Mouse (Mus musculus) MEL (cell line): ENCODE measurements around the gene Ttc3. TPM values are rescaled to one million over a fixed set of nuclear protein-coding genes. Genes with fewer than 3 reads are reported as not detected.

Source experiments
- DNase-seq: peaks from one replicate; pipeline ENCODE4 v3.0.0; 2011; ENCODE audit warnings: low read depth, low spot score
- H3K27ac ChIP-seq: 2 replicates; pipeline ENCODE4 v1.5.1; 2012; ENCODE audit warnings: low read depth, mild to moderate bottlenecking, control low read depth, low read length, moderate library complexity; ENCODE audit not compliant: control insufficient read depth
- H3K27me3 ChIP-seq, 2 experiments: fragments of 150-350 bp in 1 of 2; sonication (generic) in 1 of 2; 2 replicates each; pipeline ENCODE4 v1.6.1; 2012; ENCODE audit warnings: low read length in 2 of 2, mild to moderate bottlenecking in 2 of 2, improper control_type of control experiment in 1 of 2, moderate library complexity in 1 of 2; ENCODE audit not compliant: insufficient read depth in 2 of 2, control insufficient read depth in 1 of 2
- H3K36me3 ChIP-seq, 2 experiments: 2 replicates each; pipeline ENCODE4 v1.6.1; 2012 to 2014; ENCODE audit warnings: low read length in 2 of 2, improper control_type of control experiment in 1 of 2, inconsistent platforms in 1 of 2, mild to moderate bottlenecking in 1 of 2; ENCODE audit not compliant: insufficient read depth in 2 of 2, control insufficient read depth in 1 of 2
- H3K4me1 ChIP-seq, 2 experiments: fragments of 150-350 bp in 1 of 2; sonication (generic) in 1 of 2; 2 replicates each; pipeline ENCODE4 v1.6.1; 2012; ENCODE audit warnings: low read length in 2 of 2, improper control_type of control experiment in 1 of 2, mild to moderate bottlenecking in 1 of 2; ENCODE audit not compliant: insufficient read depth in 2 of 2, control insufficient read depth in 1 of 2
- H3K4me3 ChIP-seq, 2 experiments: fragments of 150-350 bp in 1 of 2; sonication (generic) in 1 of 2; 2 replicates each; pipeline ENCODE4 v1.5.1; 2012; ENCODE audit warnings: low read depth in 2 of 2, low read length in 2 of 2, mild to moderate bottlenecking in 2 of 2, moderate library complexity in 2 of 2, control low read depth in 1 of 2, improper control_type of control experiment in 1 of 2; ENCODE audit not compliant: control insufficient read depth in 1 of 2, insufficient read depth in 1 of 2
- H3K79me2 ChIP-seq: 2 replicates; pipeline ENCODE4 v1.6.1; 2012; ENCODE audit warnings: mild to moderate bottlenecking, low read length, moderate library complexity; ENCODE audit not compliant: control insufficient read depth, poor library complexity, insufficient read depth
- H3K9ac ChIP-seq: 2 replicates; pipeline ENCODE4 v1.6.1; 2012; ENCODE audit warnings: low read depth, mild to moderate bottlenecking, control low read depth, low read length, moderate library complexity; ENCODE audit not compliant: control insufficient read depth, poor library complexity, severe bottlenecking
- H3K9me3 ChIP-seq: fragments of 150-350 bp; sonication (generic); replicated peaks from 2 replicates; pipeline ENCODE4 v1.6.1; 2012; ENCODE audit warnings: mild to moderate bottlenecking, low read length, improper control_type of control experiment, moderate library complexity; ENCODE audit not compliant: insufficient read depth
- BHLHE40 ChIP-seq: IDR thresholded peaks from 2 replicates; pipeline ENCODE4 v1.6.1; 2012; ENCODE audit warnings: low read depth, mild to moderate bottlenecking, inconsistent platforms, low read length, improper control_type of control experiment, borderline replicate concordance
- CHD1 ChIP-seq: IDR thresholded peaks from 2 replicates; pipeline ENCODE4 v1.6.1; 2012; ENCODE audit warnings: low read depth, mild to moderate bottlenecking, inconsistent platforms, low read length, improper control_type of control experiment
- CHD2 ChIP-seq: IDR thresholded peaks from 2 replicates; pipeline ENCODE4 v1.6.1; 2011; ENCODE audit warnings: low read length, improper control_type of control experiment
- CTCF ChIP-seq, 3 experiments: IDR thresholded peaks in 2 of 3; conservative IDR thresholded peaks in 1 of 3; 2 replicates each; pipeline ENCODE4 v1.5.1; 2011 to 2012; ENCODE audit warnings: low read length in 3 of 3, low read depth in 2 of 3, mild to moderate bottlenecking in 2 of 3, improper control_type of control experiment in 1 of 3, inconsistent platforms in 1 of 3, mixed read lengths in 1 of 3, moderate library complexity in 1 of 3; ENCODE audit not compliant: control insufficient read depth in 1 of 3, insufficient read depth in 1 of 3, poor library complexity in 1 of 3, severe bottlenecking in 1 of 3
- ETS1 ChIP-seq: IDR thresholded peaks from 2 replicates; pipeline ENCODE4 v1.6.1; 2012; ENCODE audit warnings: low read depth, mild to moderate bottlenecking, inconsistent platforms, low read length, improper control_type of control experiment, moderate library complexity
- GATA1 ChIP-seq: IDR thresholded peaks from 2 replicates; pipeline ENCODE4 v1.6.1; 2011; ENCODE audit warnings: low read depth, low read length, improper control_type of control experiment
- KAT2A ChIP-seq: conservative IDR thresholded peaks from 2 replicates; pipeline ENCODE4 v1.6.1; 2012; ENCODE audit warnings: low read depth, low read length, improper control_type of control experiment, inconsistent platforms
- MEF2A ChIP-seq: IDR thresholded peaks from 2 replicates; pipeline ENCODE4 v1.6.1; 2014; ENCODE audit warnings: low read depth, mild to moderate bottlenecking, inconsistent platforms, low read length, improper control_type of control experiment; ENCODE audit not compliant: poor library complexity, insufficient replicate concordance, severe bottlenecking; ENCODE audit errors: extremely low read depth
- MXI1 ChIP-seq: IDR thresholded peaks from 2 replicates; pipeline ENCODE4 v1.6.1; 2011; ENCODE audit warnings: mild to moderate bottlenecking, low read depth, low read length, improper control_type of control experiment
- MYB ChIP-seq: IDR thresholded peaks from 2 replicates; pipeline ENCODE4 v1.6.1; 2011; ENCODE audit warnings: mild to moderate bottlenecking, low read depth, low read length, improper control_type of control experiment
- POLR2AphosphoS2 ChIP-seq: IDR thresholded peaks from 2 replicates; pipeline ENCODE4 v1.6.1; 2011; ENCODE audit warnings: low read length, improper control_type of control experiment
- POLR2AphosphoS5 ChIP-seq: IDR thresholded peaks from 2 replicates; pipeline ENCODE4 v1.6.1; 2012; ENCODE audit warnings: low read depth, borderline replicate concordance, mild to moderate bottlenecking, inconsistent platforms, low read length, moderate library complexity, mixed read lengths
- RAD21 ChIP-seq: IDR thresholded peaks from 2 replicates; pipeline ENCODE4 v1.6.1; 2011; ENCODE audit warnings: mild to moderate bottlenecking, low read depth, low read length, improper control_type of control experiment
- RCOR1 ChIP-seq: IDR thresholded peaks from 2 replicates; pipeline ENCODE4 v1.6.1; 2012; ENCODE audit warnings: low read depth, mild to moderate bottlenecking, inconsistent platforms, low read length, improper control_type of control experiment
- SMC3 ChIP-seq: IDR thresholded peaks from 2 replicates; pipeline ENCODE4 v1.6.1; 2011; ENCODE audit warnings: low read depth, low read length, improper control_type of control experiment
- TBP ChIP-seq: IDR thresholded peaks from 2 replicates; pipeline ENCODE4 v1.8.0; 2011; ENCODE audit warnings: low read depth, low read length, improper control_type of control experiment
- TCF12 ChIP-seq: IDR thresholded peaks from 2 replicates; pipeline ENCODE4 v1.6.1; 2014; ENCODE audit warnings: low read depth, mild to moderate bottlenecking, inconsistent platforms, low read length, improper control_type of control experiment, moderate library complexity
- UBTF ChIP-seq: IDR thresholded peaks from 2 replicates; pipeline ENCODE4 v1.6.1; 2012; ENCODE audit warnings: low read depth, mild to moderate bottlenecking, inconsistent platforms, low read length, improper control_type of control experiment, moderate library complexity, borderline replicate concordance; ENCODE audit not compliant: insufficient read depth
- USF2 ChIP-seq, 2 experiments: IDR thresholded peaks; 2 replicates each; pipeline ENCODE4 v1.6.1; 2011 to 2012; ENCODE audit warnings: improper control_type of control experiment in 2 of 2, low read length in 2 of 2, borderline replicate concordance in 1 of 2, inconsistent platforms in 1 of 2, low read depth in 1 of 2, mild to moderate bottlenecking in 1 of 2; ENCODE audit not compliant: insufficient read depth in 1 of 2
- ZKSCAN1 ChIP-seq: IDR thresholded peaks from 2 replicates; pipeline ENCODE4 v1.6.1; 2012; ENCODE audit warnings: low read depth, mild to moderate bottlenecking, inconsistent platforms, low read length, improper control_type of control experiment, moderate library complexity
- ZMIZ1 ChIP-seq: IDR thresholded peaks from 2 replicates; pipeline ENCODE4 v1.6.1; 2012; ENCODE audit warnings: low read depth, mild to moderate bottlenecking, inconsistent platforms, low read length, improper control_type of control experiment, moderate library complexity
- ZNF384 ChIP-seq: IDR thresholded peaks from 2 replicates; pipeline ENCODE4 v1.6.1; 2012; ENCODE audit warnings: low read depth, mild to moderate bottlenecking, inconsistent platforms, low read length, improper control_type of control experiment
- polyA plus RNA-seq, 2 experiments: library from polyadenylated mRNA; stranded (reverse) in 1 of 2; unstranded in 1 of 2; fragments of >175 nt in 1 of 2; fragments of >200 nt in 1 of 2; gene quantifications; 2 replicates each; pipeline versions ENCODE4 v1.2.1 to v1.2.4; 2012; ENCODE audit warnings: low replicate concordance in 2 of 2, low read depth in 1 of 2; ENCODE audit not compliant: insufficient read length in 2 of 2, insufficient read depth in 1 of 2, missing spikeins in 1 of 2
- total RNA-seq: library from RNA; depleted of rRNA; stranded (reverse); fragments of 300-350 nt; gene quantifications from 2 replicates; pipeline ENCODE4 v1.2.3, GENCODE M21; 2012

Gene Ttc3
- total and polyA plus RNA-seq, 3 experiments: 46.4 to 352 (median 47.5) TPM

- H3K4me3 ChIP-seq: no peak overlapping the region
Measured at GRCm38 (mm10) chr16:94467337-94468055, 97.1 kb downstream of the Ttc3 start.

GRCm38 (mm10) chr16:94468391-94468790 lies 98.0 kb downstream of the Ttc3 start:
- Histone ChIP-seq H3K27me3 (no peaks in the 10 kb centered on the region), H3K4me1 (no peaks in the 10 kb centered on the region), H3K79me2 (no peaks in the 10 kb centered on the region), H3K4me3 (no peak overlapping the region), H3K27ac (no peak overlapping the region), H3K9me3 (no peaks in the 10 kb centered on the region), H3K36me3 (peaks cover 0 to 11% of the 10 kb centered on the region in 2 experiments; a peak in 2 of 4 replicates), H3K9ac (no peak overlapping the region)
- no peak for DNase-seq
- no peak for TF ChIP-seq BHLHE40
- TF ChIP-seq ETS1: no peak
- TF ChIP-seq CHD2: no peak
- no peak for TF ChIP-seq SMC3
- no peak for TF ChIP-seq RCOR1
- no peak for TF ChIP-seq ZKSCAN1

More at GRCm38 (mm10) chr16:94467337-94468055, 97.1 kb downstream of the Ttc3 start:
- H3K9me3 ChIP-seq: no peaks in the 10 kb centered on the region
- DNase-seq: no peak
- peaks cover 0 to 11% of the 10 kb centered on the region in 2 experiments; a peak in 2 of 4 replicates for H3K36me3 ChIP-seq
- no peaks in the 10 kb centered on the region for H3K27me3 ChIP-seq
- no peak for TF ChIP-seq RAD21
- TF ChIP-seq CTCF (IDR thresholded peaks at IDR 0.05 in 2 of 3, conservative IDR thresholded peaks at IDR 0.05 in 1 of 3; ENCODE audit: control insufficient read depth in 1 of 3, insufficient read depth in 1 of 3, low read depth in 2 of 3, low read length in 3 of 3, poor library complexity in 1 of 3, severe bottlenecking in 1 of 3): no peak
- no peak for TF ChIP-seq SMC3
- no peak for TF ChIP-seq TBP
- TF ChIP-seq MEF2A: no peak
- no peak for TF ChIP-seq MXI1
- TF ChIP-seq POLR2AphosphoS2: no peak
- no peak for TF ChIP-seq GATA1
- TF ChIP-seq MYB: no peak
- no peak for TF ChIP-seq USF2 (IDR thresholded peaks at IDR 0.05; ENCODE audit: borderline replicate concordance in 1 of 2, insufficient read depth in 1 of 2, low read depth in 1 of 2, low read length in 2 of 2)
- no peak for TF ChIP-seq ZMIZ1
- no peak for TF ChIP-seq UBTF
- TF ChIP-seq CHD1: no peak
- no peak for TF ChIP-seq ZNF384
- no peak for TF ChIP-seq TCF12
- TF ChIP-seq KAT2A: no peak
- no peak for TF ChIP-seq CHD2
- no peak for TF ChIP-seq POLR2AphosphoS5
- TF ChIP-seq, all 39 proteins: peak for 0
- Histone ChIP-seq H3K79me2 (no peaks in the 10 kb centered on the region), H3K9ac (no peak overlapping the region), H3K27ac (no peak overlapping the region), H3K4me1 (no peaks in the 10 kb centered on the region)
